Mouse (Mus musculus) 3134 (cell line): ENCODE data around the gene Arhgef25.

Experiments
- DNase-seq: peaks from one replicate; pipeline ENCODE4 v3.0.0-alpha.2; 2011; ENCODE audit warnings: low spot score; ENCODE audit not compliant: insufficient read length; ENCODE audit errors: extremely low read depth

Arhgef25 gene

DNA sequence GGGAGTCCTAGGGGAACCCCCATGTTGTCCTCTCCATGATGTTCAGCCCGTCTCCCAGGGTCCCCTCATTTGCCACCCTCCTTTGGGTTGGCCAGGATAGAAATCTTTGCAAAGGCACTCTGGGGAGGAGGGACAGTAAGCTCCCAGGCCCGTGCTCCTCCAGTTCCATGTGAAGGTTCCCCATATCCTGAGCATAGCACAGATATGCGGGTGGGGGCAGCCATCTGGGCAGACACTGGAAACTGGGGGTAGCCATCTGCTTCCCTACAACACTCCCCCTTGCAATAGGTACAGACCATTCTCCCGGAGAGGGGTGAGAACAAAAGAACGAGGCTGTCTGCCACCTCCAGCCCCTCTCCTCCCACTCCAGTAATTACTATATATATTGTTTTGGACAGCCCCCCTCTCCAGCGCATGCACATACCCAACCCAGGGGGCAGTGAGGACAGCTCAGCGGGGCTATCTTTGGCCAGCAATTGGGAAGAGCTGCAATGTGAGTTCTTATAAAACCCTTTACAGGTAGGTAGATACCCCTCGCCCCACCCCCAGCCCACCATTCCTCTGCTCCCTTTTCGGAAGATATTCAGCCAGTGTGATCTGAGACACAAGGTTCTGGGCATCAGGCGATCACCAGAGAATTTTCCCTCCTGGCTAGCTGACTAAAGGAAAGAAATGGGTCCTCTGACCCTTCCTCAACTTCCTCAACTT lies 2.4 kb downstream of the Arhgef25 start:
- no peak for DNase-seq

DNA sequence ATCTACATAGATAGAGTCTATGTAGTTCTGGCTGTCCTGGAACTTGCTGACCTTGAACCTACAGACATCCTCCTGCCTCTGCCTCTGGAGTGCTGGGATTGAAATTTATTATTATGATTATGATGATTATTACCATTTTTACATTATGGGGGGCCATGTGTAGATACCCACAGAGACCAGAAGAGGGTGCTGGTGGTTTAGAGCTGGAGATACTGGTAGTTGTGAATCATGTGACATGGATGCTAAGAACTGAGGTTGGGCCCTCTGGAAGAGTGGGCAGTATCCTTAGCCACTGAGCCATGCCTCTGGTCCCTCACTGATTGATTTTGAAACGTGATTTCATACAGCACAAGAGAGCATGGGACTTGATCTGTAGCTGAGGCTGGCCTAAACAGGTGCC lies 3.4 kb downstream of the Arhgef25 start:
- DNase-seq: no peak

DNA sequence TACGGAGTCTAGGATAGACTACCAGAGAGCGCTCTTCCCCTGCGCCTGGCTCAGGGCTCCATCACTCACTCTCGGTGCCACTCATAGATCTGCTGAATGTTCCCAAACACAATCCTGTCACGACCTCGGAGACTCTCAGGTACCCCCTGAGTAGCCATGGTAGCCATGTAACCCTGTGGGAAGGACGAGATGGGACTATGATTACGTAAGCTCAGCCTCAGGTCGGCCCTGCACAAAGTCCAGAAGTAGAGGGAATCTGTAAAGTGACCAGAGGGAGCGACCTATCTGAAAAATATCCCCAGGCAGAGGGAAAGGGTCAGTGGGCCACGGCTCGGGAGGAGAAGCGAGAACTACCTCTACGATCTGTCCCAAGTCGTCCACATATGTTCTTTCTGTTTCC lies 4.4 kb downstream of the Arhgef25 start:
- DNase-seq: no peak

DNA sequence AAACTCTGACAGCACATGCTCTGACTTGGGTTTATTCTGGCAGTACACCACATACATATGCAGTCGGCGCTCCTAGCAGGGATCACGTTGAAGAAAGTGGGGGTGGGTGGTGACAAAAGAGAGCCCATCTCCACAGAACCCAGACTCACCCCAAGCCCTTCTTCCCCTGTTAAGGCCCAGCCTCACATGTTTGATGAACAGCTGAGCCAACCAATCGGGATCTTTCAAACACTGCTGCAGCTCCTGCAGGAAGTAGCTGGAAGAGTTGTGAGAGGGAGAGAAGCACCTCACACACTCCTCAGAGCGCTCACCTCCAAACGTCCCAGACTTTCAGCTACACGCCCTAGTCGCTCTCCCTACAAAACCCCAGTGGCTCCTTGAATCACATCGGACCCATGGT lies 4.8 kb downstream of the Arhgef25 start:
- DNase-seq: no peak

DNA sequence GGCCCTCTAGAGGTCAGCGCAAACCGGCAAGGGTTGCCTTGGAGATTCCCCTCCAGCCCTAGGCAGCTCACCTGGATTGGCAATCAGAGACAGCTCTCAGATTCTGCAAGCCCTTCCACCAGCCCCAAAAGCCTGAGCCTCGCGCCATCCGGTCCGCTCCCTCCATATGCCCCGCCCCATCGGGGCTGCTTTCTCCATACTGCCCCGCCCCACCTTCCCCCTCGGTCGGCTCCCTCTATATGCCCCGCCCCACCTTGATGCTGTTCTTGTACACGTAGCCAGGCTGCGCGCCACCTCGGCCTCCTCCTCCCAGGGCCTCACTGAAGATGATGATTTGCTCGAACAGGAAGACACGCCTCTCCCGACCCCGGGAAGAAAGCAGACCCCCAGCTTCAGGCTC lies 6.1 kb downstream of the Arhgef25 start:
- no peak for DNase-seq

DNA sequence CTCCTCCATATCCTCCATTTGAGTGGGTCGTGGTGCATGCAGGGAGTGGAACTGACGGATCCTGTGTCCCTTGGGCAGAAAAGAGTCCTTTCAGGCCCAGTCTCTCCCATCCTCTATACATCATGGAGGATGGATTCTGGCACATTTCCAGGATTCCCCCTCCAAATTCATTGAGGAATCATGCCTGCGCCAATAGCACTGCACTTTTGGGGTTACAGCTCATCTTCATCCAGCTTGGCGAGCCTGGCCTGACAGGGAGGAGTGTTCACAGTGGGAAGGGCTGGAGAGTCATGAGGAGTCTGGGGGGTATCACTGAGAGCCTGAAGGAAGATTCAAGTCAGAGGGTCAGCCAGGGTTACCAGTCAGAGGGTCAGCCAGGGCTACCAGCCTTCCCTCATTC lies 7.3 kb downstream of the Arhgef25 start:
- DNase-seq: no peak

DNA sequence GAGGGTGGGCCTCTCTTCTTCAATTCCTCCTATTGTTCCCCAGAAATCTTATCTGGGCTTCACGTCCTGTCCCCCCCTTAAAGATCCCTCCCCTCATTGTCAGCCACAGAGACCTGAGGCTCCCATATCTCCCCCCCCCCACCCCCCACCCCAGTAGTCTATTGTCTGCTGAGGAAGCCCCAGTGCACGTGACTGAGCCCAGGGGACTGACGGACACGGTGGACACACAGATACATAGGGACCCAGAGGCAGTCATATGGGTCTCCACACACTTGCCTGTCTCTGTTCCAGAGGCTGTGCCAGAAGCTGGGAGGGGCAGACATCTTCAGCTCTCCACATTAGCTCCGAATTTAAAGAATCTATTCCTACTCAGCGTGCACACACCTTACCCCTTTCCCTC lies 8.3 kb downstream of the Arhgef25 start:
- DNase-seq: no peak

DNA sequence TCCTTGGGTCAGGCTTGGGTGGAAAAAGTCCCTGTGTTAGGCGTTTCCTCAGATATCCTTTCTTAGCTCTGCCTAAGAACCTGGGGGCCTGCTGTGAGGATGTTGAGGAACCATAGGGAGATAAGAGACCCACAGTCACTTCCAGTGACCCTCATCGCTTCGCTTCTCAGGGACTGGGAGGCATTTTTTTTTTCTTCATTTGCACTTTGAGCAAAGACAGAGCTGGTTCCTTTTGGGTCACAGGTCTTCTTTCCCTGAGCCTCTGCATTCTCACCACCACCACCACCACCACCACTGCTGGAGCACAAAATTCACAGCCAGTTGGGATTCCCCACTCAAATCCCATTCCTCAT lies 9.2 kb downstream of the Arhgef25 start:
- DNase-seq: no peak

DNA sequence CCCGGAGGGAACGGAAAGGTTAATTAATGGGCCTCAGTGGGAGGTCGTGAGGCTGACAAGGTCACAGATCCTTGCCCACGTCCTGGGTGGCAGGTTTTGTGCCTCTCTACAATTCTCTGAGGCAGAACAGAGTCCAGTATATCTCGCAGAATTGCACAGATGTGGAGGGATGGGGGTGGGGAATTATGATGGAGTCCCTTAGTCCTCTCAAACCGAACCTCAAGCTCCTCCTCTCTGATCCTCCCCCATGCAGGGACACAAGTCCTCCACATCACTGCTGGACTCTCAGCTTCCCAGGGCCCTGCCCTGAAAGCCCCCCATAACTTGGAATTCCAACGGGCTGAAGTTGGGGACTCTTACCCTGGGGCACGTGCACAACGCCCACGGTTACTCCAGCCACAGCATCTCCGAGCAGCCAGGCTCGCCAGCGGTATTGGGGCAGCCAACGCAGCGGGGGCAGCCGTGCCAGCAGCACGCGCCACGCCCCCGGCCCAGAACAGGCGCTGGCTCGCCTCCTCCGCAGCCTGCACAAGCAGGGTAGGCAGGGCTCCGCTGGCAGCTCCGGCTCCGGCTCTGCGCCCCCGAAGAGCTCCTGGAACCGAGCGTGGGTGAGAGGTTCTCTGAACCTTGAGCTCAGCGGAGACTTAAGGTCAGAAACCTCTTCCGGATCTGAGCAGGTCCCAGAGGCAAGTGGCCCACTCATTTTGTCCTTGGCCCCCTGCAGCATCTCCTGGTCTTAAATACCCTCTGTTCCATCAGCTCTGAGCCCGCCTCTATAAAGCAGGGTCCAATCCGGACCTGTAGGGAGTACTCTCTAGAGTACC lies 9.8 kb downstream of the Arhgef25 start, which contains the start of gene Slc26a10:
Gene Slc26a10 (minus strand): TSS at position 775 of the 824 bp plus-strand sequence.
- no peak for DNase-seq

DNA sequence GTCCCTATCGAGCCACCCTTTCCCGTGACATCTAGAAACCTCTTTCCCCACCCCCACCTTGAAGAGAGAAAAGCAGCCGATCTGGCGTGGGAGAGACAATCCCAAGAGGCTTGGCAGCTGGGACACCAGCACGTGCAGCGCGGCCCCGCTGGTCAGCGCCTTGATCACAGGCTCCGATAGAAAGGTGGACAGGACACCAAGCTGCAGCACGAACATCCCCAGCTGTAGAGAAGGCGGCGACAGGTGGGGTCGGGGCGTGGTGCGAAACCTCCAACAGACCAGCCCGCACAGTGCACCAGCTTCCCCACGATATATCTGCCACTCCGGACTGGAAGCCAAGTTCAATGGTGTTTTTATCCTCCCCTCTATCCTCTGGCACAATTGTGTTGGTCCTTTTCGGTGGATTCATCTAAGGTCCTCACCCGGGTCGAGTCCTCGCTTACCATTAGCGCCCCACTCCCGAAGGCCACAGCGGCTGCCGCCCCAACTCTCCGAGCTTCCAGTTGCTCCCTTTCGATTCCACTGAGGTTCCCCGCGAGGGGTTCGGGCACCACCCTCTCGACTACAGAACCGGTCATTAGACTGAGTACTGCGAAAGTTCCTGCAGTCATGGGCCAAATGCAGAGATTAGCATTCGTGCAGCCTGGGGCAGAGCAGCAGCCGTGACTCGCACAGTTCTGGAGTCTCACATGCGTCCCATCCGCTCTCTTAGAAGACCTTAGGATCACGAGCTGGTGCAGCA lies 11.4 kb downstream of the Arhgef25 start:
- DNase-seq: no peak

DNA sequence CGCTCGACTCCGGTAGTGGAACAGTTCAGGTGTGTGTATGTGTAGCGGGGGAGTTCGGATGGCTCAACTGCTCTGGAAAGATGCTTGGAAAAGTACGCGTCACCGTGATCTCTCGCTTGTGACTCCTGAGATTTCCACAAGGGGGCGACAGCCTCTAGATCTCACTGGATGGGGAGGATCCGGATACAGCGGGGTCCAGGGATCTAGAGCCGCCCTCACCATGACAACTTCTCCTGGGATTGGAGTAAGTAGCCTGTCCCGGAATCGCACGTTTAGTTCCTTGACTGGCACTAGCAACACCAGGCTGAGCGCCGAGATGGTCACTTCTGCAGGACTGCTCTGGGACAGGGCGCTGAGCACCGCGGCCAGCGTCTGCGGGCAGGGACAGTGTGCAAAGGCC lies 12.2 kb downstream of the Arhgef25 start:
- no peak for DNase-seq

DNA sequence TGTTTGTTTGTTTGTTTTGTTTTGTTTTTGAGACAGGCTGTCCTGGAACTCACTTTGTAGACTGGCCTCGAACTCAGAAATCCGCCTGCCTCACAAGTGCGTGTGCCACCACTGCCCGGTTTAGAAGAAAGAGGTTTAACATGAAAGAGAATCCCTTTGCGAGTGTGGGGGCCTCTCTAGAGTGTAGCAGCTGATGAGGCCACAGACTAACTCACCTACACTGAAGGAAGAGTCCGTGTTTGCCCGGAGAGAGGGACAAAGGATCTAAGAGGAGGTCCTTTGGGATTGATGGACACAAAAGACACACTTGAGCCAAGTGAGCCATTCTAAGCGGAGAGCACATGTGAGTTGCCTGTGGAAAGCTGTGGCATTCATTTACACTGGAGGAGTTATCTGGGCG lies 12.6 kb downstream of the Arhgef25 start:
- no peak for DNase-seq

DNA sequence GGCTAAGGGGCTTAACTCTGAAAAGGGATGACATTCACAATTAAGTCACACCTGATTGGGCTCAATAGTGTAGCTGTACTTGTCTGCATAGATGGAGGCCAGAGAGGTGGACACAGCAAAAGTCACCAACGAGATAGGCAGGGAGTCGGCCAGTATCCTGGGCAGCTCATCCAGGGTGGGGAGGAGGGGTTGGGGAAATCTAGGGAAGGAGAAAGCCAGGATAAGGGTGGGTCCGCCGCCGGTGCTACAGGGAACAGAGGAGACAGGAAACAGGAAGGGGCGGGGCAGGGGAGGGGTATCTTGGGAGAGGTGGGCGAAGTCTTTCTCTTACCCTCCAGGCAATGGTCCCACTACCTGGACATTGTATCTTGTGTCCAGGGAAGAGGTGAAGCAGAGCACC lies 13.1 kb downstream of the Arhgef25 start:
- no peak for DNase-seq

DNA sequence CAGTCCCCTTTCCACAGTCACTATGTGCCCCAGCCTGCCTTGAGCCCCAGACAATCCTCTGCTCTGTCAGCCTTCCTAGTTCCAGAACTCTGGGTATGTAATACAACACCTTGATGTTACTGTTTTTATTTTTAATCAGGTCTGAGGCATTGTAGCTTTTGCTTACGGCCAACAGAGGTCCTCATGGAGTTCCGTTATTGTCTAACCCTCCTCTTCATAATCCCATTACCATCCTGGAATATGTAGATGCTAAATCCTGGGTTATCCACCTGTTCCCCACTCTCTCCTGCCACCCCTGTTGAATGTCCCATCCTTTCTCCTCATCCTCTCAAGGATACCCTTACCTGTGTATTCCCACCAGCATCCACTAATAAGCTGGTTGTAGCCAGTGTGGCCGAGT lies 13.7 kb downstream of the Arhgef25 start:
- no peak for DNase-seq

DNA sequence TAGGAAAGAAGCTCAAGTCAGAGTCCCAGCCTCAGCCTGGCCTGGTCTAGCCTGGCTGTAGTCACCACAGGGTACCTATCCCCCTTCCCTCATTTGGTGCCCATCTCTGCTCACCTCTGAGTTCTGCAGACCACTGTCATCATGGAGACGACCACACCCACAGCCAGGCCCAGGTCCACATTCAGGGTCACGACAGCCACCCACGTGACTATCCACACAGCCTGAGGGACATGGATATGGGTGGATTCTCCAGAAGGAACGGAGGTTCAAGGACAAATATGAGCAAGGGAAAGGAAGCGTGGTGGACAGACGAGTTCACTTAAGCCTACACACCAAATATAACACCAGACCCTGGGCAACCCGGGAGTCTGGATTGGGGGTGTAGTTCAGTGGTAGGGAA lies 15.7 kb downstream of the Arhgef25 start:
- DNase-seq: no peak

DNA sequence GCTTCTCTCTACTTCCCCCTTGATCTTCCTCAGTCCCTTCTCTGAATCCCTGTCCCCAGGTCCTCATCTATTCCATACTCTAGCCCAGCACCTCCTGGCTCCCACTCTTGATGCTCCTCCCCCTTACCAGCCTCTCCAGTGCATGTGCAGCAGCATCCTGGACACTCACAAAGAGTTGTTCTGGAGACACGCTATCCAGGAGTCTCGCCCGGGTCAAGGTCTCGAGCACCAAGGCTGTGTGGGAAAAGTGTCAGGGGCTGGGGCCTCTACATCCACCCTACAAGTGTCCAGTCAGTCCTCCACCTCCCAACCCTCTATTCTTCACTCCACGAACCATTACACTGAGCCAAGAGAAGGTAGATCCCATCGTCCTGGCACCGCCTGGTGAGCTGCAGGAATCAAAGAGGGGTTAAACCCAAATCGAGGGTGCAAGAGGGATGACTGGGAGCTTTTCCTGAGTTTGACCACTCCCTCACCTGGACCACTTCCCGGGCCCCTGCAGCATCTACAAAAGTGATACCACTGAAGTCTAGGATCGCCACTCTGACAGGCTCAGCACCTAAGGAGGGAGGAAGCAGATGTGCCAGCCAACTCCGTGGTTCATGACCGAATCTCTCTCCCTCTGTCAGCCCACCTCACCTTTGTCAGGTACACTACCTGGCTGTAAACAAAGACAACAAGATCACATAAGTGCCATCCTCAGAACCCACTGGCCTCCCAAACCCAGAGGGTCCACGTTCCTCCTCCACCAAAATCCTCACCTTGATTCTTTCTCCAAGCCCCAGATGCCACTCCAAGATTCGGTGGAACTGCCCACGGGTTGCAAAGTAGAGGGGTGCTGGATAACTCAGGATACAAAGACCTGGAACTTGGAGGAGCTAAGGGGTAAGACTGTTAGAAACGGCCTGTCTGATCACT lies 16.5 kb downstream of the Arhgef25 start:
- DNase-seq: no peak

DNA sequence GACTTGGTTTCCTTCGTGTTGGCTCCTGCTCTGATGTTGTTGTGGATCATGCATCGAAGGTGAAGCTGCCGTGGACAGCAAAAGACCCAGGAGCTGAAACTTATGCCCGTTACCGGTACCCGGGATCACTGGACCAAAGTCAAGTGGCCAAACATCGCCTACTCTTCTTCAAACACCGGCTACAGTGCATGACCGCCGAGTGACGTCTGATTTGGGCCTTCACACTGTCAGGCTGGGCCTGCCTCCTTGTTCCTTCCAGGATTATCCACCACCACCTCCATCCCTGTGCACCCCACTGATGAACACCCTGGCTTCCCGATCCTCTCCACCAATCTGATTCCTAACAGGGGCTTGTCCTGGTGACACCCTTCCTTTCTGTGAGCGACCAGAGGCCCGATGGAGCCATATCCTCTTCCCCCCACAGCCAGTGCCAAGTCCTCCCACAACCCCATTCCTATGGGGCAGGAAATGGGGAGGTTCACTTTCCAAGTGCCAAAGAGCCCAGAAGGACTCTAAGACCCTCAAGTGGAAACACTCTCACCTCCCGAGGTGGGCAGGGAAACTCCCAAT lies 18.2 kb downstream of the Arhgef25 start:
- DNase-seq: no peak

DNA sequence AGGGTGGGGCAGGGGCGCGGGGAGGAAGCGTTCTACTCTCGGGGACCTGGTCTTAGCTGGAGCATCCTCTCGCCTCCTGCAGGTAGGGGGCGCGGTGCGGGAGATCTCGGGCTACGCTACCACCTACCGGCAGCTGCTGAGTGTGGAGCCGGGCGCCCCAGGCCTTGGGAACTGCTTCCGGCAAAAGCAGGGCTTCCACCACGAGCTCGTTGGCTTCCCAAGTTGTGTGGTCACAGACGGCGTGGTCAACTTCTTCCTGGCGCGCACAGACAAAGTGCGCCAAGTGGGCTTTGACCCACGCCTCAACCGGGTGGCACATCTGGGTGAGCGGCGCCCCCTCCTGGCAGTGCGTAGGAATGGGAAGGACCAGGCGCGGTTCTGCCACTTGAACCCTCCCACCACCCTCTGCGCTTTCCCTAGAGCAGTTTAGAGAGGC lies 19.0 kb downstream of the Arhgef25 start:
- peak; percentile 45 for DNase-seq

DNA sequence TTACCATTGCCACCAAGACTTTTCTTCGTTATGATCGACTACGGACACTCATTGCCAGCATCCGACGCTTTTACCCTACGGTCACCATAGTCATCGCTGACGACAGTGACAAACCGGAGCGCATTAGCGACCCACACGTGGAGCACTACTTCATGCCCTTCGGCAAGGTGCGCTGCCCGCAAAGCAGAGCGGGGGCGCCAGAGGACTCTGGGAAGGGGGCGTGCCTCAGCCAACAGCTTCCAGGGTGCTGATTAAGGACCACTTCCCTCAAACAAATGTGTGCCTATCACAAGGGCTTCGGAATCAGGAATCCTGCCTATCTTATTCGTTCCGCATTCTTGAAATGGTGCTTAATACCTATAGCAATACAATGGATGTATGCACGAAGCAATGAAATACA lies 19.9 kb downstream of the Arhgef25 start:
- no peak for DNase-seq

DNA sequence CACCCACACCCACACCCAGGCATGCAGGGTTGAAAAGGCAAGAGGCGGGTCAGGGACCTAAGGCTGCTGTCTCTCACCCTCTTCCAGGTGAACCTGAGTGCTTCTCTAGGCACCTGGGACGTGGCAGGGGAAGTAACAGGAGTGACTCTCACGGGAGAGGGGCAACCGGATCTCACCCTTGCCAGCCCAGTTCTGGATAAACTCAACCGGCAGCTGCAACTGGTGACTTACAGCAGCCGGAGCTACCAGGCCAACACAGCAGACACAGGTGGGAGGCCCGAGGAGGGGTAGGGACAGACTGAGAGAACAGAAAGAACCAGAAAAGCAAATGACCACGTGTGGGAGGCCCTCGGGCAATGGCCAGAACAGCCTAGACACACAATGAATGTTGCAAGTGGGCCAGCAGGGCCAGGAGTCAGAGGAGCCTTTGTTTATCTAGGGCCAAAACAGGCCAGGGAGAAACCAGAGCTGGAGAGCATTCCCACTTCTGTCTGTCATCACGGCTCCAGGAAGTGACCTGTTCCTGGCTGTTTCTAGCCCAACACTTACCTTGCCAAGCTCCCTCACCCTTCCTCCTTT lies 22.2 kb downstream of the Arhgef25 start:
- DNase-seq: no peak
